Mouse (Mus musculus) frontal cortex, postnatal 10 days (tissue): ENCODE results near the gene Slc44a5.

Experiments
- DNase-seq, 2 experiments: peaks; one replicate each; pipeline ENCODE4 v3.0.0; 2022; ENCODE audit warnings: low spot score in 2 of 2, mixed read lengths in 1 of 2

Slc44a5 gene

GRCm38 (mm10) chr3:154300006-154300405 is 326.8 kb downstream of the Slc44a5 start:
- DNase-seq = no peak

- no peak for DNase-seq
Measured at GRCm38 (mm10) chr3:154301102-154301501, 327.9 kb downstream of the Slc44a5 start.

DNA sequence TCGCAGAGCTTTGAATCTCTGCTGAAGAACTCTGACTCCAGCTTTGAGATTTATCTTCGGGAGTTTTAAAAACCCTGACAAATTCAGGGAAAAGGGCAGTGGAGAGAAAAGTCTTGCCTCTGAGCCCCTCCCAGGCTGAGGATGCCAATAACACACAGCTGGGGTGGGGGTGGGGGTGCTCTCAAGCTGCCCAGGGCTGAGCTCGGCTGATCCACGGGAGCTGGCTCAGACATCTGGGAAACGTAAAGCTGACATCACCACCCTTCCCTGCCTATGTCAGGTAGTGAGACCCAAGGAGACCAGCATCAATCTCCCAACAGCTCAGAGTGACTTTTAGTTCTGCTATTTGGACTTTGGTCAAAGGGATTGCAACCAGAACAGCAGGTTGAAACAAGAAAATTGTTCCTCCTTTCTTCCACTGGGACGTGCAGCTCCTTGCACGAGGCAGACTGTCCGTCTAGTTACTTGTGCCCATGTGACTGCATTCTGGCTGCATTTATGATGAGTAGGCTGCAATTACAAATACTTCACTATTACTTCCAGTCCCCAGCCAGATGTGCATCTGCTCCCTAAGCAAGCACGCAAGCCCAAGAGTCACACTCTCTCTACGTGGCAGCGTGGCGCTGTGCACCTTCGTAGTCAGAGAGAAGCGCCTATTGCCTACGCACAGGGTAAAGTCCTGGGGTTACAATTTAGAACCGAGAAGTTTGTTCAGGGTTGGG is 332.1 kb downstream of the Slc44a5 start:
- no peak for DNase-seq

DNA sequence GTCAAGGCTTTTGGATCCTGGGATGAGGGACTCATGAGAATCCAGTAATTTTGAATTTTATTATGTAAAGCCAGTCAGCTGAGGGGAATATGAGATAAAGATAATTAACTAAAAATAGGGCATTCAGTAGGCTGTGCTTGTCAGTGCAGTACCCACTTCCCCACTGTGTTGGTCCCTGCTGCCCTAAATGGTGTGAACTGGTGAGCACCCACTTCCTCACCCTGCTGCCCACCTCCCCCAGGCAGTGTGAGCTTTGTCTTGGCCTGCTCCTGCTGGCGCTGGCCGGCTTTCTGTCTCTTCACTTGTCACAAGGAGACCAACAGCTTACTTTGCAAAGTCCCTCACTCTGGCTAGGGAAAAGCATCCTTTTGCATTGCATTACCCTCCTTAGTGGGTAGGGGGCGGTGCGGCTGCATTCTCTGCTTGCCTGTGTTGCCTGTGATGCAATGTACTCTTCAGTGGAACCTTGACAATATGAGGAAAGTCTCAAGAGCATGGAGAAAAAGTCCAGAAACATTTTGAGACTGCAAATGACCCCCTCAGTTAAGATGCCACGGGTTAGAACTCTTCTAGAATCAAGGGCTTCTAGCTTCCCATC is 344.5 kb downstream of the Slc44a5 start:
- DNase-seq = no peak
